Mouse (Mus musculus) spleen, postnatal 10 days (tissue): ENCODE measurements around the gene 2010111I01Rik.
A peak's percentile ranks its signal among the peaks of the same experiment; 100 is the strongest.
"Not testable (repeated sequence)": the region's sequence is repeated elsewhere in the genome, so short reads cannot be mapped to it uniquely, and the experiment has no call there.

Experiments used
- DNase-seq, 2 experiments: peaks; one replicate each; pipeline ENCODE4 v3.0.0; 2021 to 2022; ENCODE audit warnings: low spot score in 2 of 2

Gene 2010111I01Rik

GRCm38 (mm10) chr13:63313748-63314607 lies 349.3 kb downstream of the 2010111I01Rik start:
- DNase-seq: no peak

- no peak for DNase-seq
Observed at GRCm38 (mm10) chr13:63314608-63314920, 349.9 kb downstream of the 2010111I01Rik start.

GRCm38 (mm10) chr13:63315111-63315510 lies 350.4 kb downstream of the 2010111I01Rik start:
- DNase-seq: not testable (repeated sequence)

- DNase-seq: no peak
Observed at GRCm38 (mm10) chr13:63315777-63316176, 351.1 kb downstream of the 2010111I01Rik start.

- no peak for DNase-seq
Observed at GRCm38 (mm10) chr13:63316407-63316806, 351.7 kb downstream of the 2010111I01Rik start.

- no peak for DNase-seq
Observed at GRCm38 (mm10) chr13:63317681-63318104, 353.0 kb downstream of the 2010111I01Rik start.

- no peak for DNase-seq
Observed at GRCm38 (mm10) chr13:63319814-63320213, 355.1 kb downstream of the 2010111I01Rik start.

GRCm38 (mm10) chr13:63321689-63322088 lies 357.0 kb downstream of the 2010111I01Rik start:
- no peak for DNase-seq

- peak in 1 of 2 experiments; percentile 9 for DNase-seq
Observed at GRCm38 (mm10) chr13:63322756-63323155, 358.1 kb downstream of the 2010111I01Rik start.

GRCm38 (mm10) chr13:63323286-63324075 lies 358.8 kb downstream of the 2010111I01Rik start:
- peak in 1 of 2 experiments; percentile 9 for DNase-seq

- DNase-seq: no peak
Observed at GRCm38 (mm10) chr13:63324311-63324710, 359.6 kb downstream of the 2010111I01Rik start.

GRCm38 (mm10) chr13:63324978-63325848 lies 360.5 kb downstream of the 2010111I01Rik start:
- DNase-seq: no peak

GRCm38 (mm10) chr13:63326015-63326414 lies 361.3 kb downstream of the 2010111I01Rik start:
- DNase-seq: no peak

GRCm38 (mm10) chr13:63330236-63330860 lies 365.7 kb downstream of the 2010111I01Rik start:
- no peak for DNase-seq

GRCm38 (mm10) chr13:63331379-63331778 lies 366.7 kb downstream of the 2010111I01Rik start:
- DNase-seq: peak in 1 of 2 experiments; percentile 63

GRCm38 (mm10) chr13:63332576-63333300 lies 368.0 kb downstream of the 2010111I01Rik start:
- DNase-seq: peak in 1 of 2 experiments; percentile 56

GRCm38 (mm10) chr13:63335421-63336134 lies 370.9 kb downstream of the 2010111I01Rik start:
- DNase-seq: peak in 1 of 2 experiments; percentile 36

GRCm38 (mm10) chr13:63336335-63336734 lies 371.6 kb downstream of the 2010111I01Rik start:
- DNase-seq: no peak

- no peak for DNase-seq
Observed at GRCm38 (mm10) chr13:63337239-63337960, 372.7 kb downstream of the 2010111I01Rik start.
